Mouse (Mus musculus): ENCODE results near the gene Sesn1. TPM values are rescaled to one million over a fixed set of nuclear protein-coding genes. Genes with fewer than 3 reads are reported as not detected.
"Not testable (repeated sequence)": the region's sequence is repeated elsewhere in the genome, so short reads cannot be mapped to it uniquely, and the experiment has no call there.

Gene Sesn1
- polyA plus RNA-seq, 1 experiment from 2014 or later = 47.6 TPM

GRCm38 (mm10) chr10:41823282-41823675 is 13.5 kb downstream of the Sesn1 start:
- H3K9me3 ChIP-seq; H3K4me2 ChIP-seq; H3K27me3 ChIP-seq; H3K4me3 ChIP-seq; H3K36me3 ChIP-seq; H3K4me1 ChIP-seq; ATAC-seq (ENCODE audit: insufficient number of reproducible peaks, low FRiP score, low TSS enrichment, low read depth); H3K27ac ChIP-seq; H3K9ac ChIP-seq: not testable (repeated sequence)
- 87% methylated on average over 4 of the region's 4 CpGs for WGBS

DNA sequence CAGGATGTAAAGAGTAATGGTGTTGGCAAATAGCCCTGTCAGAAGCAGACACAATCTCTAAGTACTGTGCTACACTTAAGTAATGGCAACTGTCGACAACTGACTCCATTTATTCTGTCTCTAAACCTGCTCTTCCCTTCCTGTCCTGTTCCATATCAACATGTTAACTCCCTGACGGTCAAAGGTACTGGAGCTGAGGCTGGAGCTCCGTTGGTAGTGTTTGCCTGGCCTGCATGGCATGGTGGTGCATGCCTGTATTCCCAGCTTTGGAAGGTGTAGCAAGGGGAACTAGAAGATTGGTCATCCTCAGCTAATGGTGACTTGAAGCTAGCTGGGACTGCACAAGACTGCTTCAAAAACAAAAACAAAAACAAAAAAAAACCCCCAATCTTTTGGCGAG is 14.2 kb downstream of the Sesn1 start:
- Histone ChIP-seq H3K27ac (no peak overlapping the region), H3K27me3 (no peaks in the 10 kb centered on the region), H3K4me1 (0 out of 2 replicates have a peak, but pooled peaks cover 2% of the 10 kb centered on the region), H3K4me3 (no peak overlapping the region), H3K9ac (no peak overlapping the region), H3K4me2 (no peak overlapping the region), H3K36me3 (no peaks in the 10 kb centered on the region), H3K9me3 (no peaks in the 10 kb centered on the region)
- no peak for ATAC-seq (ENCODE audit: insufficient number of reproducible peaks, low FRiP score, low TSS enrichment, low read depth)
- WGBS = 83% methylated on average over 4 of the region's 4 CpGs

DNA sequence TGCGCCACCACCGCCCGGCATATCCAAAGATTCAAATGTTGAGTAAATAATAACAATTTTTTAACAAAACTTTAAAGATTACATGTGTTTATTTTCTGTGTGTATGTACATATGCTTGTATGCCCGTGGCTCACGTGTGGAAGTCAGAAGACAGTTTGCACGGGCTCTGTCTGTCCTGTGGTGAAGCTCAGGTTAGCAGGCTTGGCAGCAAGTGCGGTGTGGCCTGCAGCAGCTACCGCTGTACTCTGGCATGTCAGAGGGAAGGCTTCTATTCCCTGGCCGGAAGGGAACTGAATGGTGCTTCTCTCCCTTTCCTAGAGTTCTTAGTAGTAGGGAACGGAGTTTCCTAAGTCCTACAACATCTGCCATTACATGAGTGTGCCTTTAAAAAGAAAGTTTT is 15.3 kb downstream of the Sesn1 start:
- no peaks in the 10 kb centered on the region for H3K27me3 ChIP-seq
- 0 out of 2 replicates have a peak, but pooled peaks cover 2% of the 10 kb centered on the region for H3K4me1 ChIP-seq
- H3K36me3 ChIP-seq = no peaks in the 10 kb centered on the region
- WGBS = 84% methylated on average over 10 of the region's 10 CpGs
- H3K9ac ChIP-seq = no peak overlapping the region
- no peaks in the 10 kb centered on the region for H3K9me3 ChIP-seq
- no peak overlapping the region for H3K4me3 ChIP-seq
- H3K27ac ChIP-seq = no peak overlapping the region
- H3K4me2 ChIP-seq = no peak overlapping the region
- ATAC-seq (ENCODE audit: insufficient number of reproducible peaks, low FRiP score, low TSS enrichment, low read depth) = no peak

DNA sequence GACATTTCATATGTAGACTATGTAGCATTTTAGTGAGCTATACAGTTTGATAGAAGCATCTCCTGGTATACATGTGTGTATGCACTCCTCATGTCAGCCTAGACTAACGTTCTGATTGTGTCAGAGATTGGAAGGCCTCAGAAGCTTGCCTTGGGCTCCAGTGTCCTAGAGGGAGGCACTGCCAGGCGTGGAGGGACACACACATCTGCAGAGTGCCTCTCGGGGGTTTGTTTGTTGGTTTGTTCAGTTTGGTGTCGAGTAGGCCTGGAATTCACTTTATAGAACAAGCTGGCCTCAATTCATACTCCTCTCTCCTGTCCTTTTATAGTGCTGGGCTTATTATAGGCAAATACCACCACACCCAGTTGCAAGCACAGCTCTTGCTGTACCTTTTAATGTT is 16.3 kb downstream of the Sesn1 start:
- ATAC-seq (ENCODE audit: insufficient number of reproducible peaks, low FRiP score, low TSS enrichment, low read depth) = no peak
- H3K27me3 ChIP-seq = no peaks in the 10 kb centered on the region
- H3K36me3 ChIP-seq = no peaks in the 10 kb centered on the region
- no peaks in the 10 kb centered on the region for H3K9me3 ChIP-seq
- no peak overlapping the region for H3K27ac ChIP-seq
- no peak overlapping the region for H3K4me2 ChIP-seq
- H3K4me1 ChIP-seq = 0 out of 2 replicates have a peak, but pooled peaks cover 2% of the 10 kb centered on the region
- H3K9ac ChIP-seq = no peak overlapping the region
- WGBS = 82% methylated on average over 4 of the region's 4 CpGs
- H3K4me3 ChIP-seq = no peak overlapping the region

GRCm38 (mm10) chr10:41826526-41827116 is 16.9 kb downstream of the Sesn1 start:
- Histone ChIP-seq H3K4me1 (0 out of 2 replicates have a peak, but pooled peaks cover 2% of the 10 kb centered on the region), H3K27me3 (no peaks in the 10 kb centered on the region), H3K9ac (no peak overlapping the region), H3K27ac (no peak overlapping the region), H3K4me2 (no peak overlapping the region), H3K4me3 (no peak overlapping the region), H3K36me3 (no peaks in the 10 kb centered on the region), H3K9me3 (no peaks in the 10 kb centered on the region)
- WGBS = 83% methylated on average over 6 of the region's 6 CpGs
- ATAC-seq (ENCODE audit: insufficient number of reproducible peaks, low FRiP score, low TSS enrichment, low read depth) = no peak

- Histone ChIP-seq H3K4me3 (no peak overlapping the region), H3K27me3 (no peaks in the 10 kb centered on the region), H3K27ac (no peak overlapping the region), H3K9ac (no peak overlapping the region), H3K36me3 (no peaks in the 10 kb centered on the region), H3K4me1 (0 out of 2 replicates have a peak, but pooled peaks cover 2% of the 10 kb centered on the region), H3K4me2 (no peak overlapping the region), H3K9me3 (no peaks in the 10 kb centered on the region)
- ATAC-seq (ENCODE audit: insufficient number of reproducible peaks, low FRiP score, low TSS enrichment, low read depth) = no peak
- WGBS = 84% methylated on average over 4 of the region's 4 CpGs
These were observed 18.0 kb downstream of the Sesn1 start for GRCm38 (mm10) chr10:41827784-41828183.

DNA sequence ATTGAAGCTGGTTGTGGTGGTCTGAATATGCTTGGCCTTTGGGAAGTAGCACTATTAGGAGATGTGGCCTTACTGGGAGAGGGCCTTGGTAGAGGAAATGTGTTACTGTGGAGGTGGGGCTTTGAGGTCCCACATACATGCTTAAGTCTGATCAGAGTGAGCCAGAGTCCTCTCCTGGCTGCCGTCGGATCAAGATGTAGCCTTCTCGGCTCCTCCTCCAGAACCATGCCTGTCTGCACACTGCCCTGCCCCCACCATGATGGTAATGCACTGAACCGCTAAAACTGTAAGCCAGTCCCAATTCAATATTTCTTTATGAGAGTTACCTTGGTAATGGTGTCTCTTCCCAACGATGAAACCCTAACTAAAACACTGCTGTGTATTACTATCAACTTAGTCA is 19.5 kb downstream of the Sesn1 start:
- WGBS = 69% methylated on average over 5 of the region's 5 CpGs
- H3K4me1 ChIP-seq = 0 out of 2 replicates have a peak, but pooled peaks cover 2% of the 10 kb centered on the region
- no peak overlapping the region for H3K9ac ChIP-seq
- H3K9me3 ChIP-seq = no peaks in the 10 kb centered on the region
- no peaks in the 10 kb centered on the region for H3K27me3 ChIP-seq
- no peaks in the 10 kb centered on the region for H3K36me3 ChIP-seq
- H3K27ac ChIP-seq = no peak overlapping the region
- ATAC-seq (ENCODE audit: insufficient number of reproducible peaks, low FRiP score, low TSS enrichment, low read depth) = no peak
- no peak overlapping the region for H3K4me3 ChIP-seq
- H3K4me2 ChIP-seq = no peak overlapping the region

DNA sequence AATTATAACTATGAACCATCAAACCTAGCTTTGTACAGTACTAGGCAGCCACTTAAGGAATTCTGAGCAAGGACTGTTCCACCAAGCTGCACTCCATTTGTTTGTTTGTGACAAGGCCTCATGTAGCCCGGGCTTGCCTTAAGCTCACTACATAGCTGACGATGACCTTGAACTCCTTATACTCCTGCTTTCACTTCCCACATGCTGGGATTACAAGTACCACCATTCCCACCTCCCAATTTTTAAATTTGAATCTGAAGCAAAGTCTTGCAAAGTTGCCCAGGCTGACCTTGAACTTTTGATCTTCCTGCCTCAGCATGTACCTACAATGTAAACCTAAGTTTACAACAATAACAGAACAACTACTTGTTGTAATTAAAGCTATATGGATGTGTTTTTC is 20.2 kb downstream of the Sesn1 start:
- H3K9me3 ChIP-seq = no peaks in the 10 kb centered on the region
- ATAC-seq (ENCODE audit: insufficient number of reproducible peaks, low FRiP score, low TSS enrichment, low read depth) = no peak
- no peak overlapping the region for H3K4me2 ChIP-seq
- H3K4me3 ChIP-seq = no peak overlapping the region
- 0 out of 2 replicates have a peak, but pooled peaks cover 2% of the 10 kb centered on the region for H3K4me1 ChIP-seq
- no peak overlapping the region for H3K9ac ChIP-seq
- WGBS = 93% methylated on average over 2 of the region's 2 CpGs
- no peaks in the 10 kb centered on the region for H3K36me3 ChIP-seq
- H3K27me3 ChIP-seq = no peaks in the 10 kb centered on the region
- no peak overlapping the region for H3K27ac ChIP-seq

- Histone ChIP-seq H3K9me3 (no peaks in the 10 kb centered on the region), H3K4me1 (0 out of 2 replicates have a peak, but pooled peaks cover 2% of the 10 kb centered on the region), H3K9ac (no peak overlapping the region), H3K36me3 (no peaks in the 10 kb centered on the region), H3K4me3 (no peak overlapping the region), H3K4me2 (no peak overlapping the region), H3K27me3 (no peaks in the 10 kb centered on the region), H3K27ac (no peak overlapping the region)
- no peak for ATAC-seq (ENCODE audit: insufficient number of reproducible peaks, low FRiP score, low TSS enrichment, low read depth)
- 61% methylated on average over 4 of the region's 4 CpGs for WGBS
These were observed 20.7 kb downstream of the Sesn1 start for GRCm38 (mm10) chr10:41830445-41830844.

DNA sequence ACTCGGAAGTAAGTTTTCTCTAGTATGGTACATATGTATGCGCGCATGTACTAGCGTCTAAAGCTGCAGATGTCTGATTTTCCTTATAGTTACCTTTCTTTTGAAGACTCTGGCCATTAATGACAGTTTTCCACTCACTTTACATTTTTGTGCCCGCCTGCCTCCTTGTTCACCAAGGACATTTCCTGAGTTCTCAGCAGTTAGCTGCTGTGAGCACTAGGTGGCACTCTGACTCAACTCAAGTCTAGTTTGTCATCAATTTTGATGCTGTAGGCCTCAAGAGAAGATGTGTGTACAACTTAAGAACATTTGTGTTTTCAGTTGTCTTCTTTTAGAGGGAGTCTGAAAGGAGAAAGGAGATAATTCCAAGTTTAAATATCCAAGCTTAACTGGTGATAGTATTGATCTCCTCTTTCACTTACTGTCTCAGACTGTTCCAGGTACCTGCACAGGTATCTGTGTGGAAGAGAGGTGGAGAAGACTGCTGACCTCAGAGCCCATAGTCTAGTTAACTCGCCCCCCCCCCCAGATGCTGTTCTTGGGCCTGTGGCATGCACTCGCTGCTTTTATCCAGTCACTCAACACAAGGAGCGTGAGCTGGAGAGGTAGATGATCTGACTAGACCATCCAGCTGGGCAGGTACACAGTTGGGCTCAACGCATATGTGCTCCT is 21.3 kb downstream of the Sesn1 start:
- Histone ChIP-seq H3K4me1 (0 out of 2 replicates have a peak, but pooled peaks cover 2% of the 10 kb centered on the region), H3K9me3 (no peaks in the 10 kb centered on the region), H3K36me3 (no peaks in the 10 kb centered on the region), H3K4me3 (no peak overlapping the region), H3K4me2 (no peak overlapping the region), H3K27me3 (no peaks in the 10 kb centered on the region), H3K9ac (no peak overlapping the region), H3K27ac (no peak overlapping the region)
- ATAC-seq (ENCODE audit: insufficient number of reproducible peaks, low FRiP score, low TSS enrichment, low read depth) = no peak
- WGBS = 47% methylated on average over 9 of the region's 9 CpGs

DNA sequence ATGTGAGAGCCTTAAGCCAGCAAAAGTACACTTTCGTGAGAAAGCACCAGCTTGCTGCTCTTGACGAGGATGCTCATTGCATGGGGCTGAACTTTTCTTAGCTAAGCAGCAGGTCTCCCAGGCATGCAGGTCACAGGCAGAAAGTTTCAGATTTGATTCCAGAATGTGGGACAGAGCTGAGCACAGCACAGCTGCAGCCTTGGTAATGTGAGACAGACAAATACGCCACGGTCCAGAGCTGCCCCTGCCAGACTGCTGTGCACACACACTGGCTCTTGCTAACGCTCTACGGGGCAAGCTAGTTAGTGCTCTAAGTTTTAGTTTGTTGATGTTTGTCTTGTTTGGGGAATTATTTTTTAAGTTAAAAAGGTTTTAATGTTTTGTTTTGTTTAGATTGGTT is 22.5 kb downstream of the Sesn1 start:
- Histone ChIP-seq H3K4me2 (no peak overlapping the region), H3K4me3 (no peak overlapping the region), H3K27ac (no peak overlapping the region; the same call in 1 of the 2 replicates), H3K36me3 (no peaks in the 10 kb centered on the region), H3K27me3 (no peaks in the 10 kb centered on the region), H3K9me3 (no peaks in the 10 kb centered on the region), H3K4me1 (0 out of 2 replicates have a peak, but pooled peaks cover 2% of the 10 kb centered on the region), H3K9ac (no peak overlapping the region)
- no peak for ATAC-seq (ENCODE audit: insufficient number of reproducible peaks, low FRiP score, low TSS enrichment, low read depth)
- 43% methylated on average over 6 of the region's 6 CpGs for WGBS

DNA sequence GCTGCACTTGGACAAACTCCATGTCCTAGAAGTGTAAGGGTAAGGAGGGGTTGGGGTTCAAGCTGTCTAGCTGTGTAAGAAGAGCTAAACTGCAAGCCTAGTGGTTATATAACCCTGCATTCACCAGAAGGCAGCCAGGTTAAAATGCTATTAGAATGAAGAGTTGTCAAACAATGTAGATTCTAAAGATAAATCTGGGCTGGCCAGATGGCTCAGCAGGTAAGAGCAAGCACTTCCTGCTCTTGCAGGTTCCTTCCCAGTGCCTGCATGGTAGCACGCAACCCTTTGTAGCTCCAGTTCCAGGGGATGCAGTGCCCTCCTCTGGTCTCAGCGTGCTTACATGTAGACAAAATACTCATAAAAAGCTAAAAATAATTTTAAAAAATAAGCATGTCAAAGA is 24.4 kb downstream of the Sesn1 start:
- Histone ChIP-seq H3K36me3 (no peaks in the 10 kb centered on the region), H3K9me3 (no peaks in the 10 kb centered on the region), H3K4me2 (no peak overlapping the region), H3K4me3 (no peak overlapping the region), H3K4me1 (0 out of 2 replicates have a peak, but pooled peaks cover 2% of the 10 kb centered on the region), H3K9ac (no peak overlapping the region), H3K27ac (no peak overlapping the region), H3K27me3 (no peaks in the 10 kb centered on the region)
- 81% methylated on average over 2 of the region's 2 CpGs for WGBS
- no peak for ATAC-seq (ENCODE audit: insufficient number of reproducible peaks, low FRiP score, low TSS enrichment, low read depth)

Measured in limb, embryonic 15.5 days (tissue).